Mouse (Mus musculus) inflammation-experienced regulatory T-cells, adult 6 months (primary cell): ENCODE measurements around the gene Crlf1. TPM values are rescaled to one million over a fixed set of nuclear protein-coding genes. Genes with fewer than 3 reads are reported as not detected.

Source experiments
- ATAC-seq: one replicate; pipeline ENCODE4 v1.8.0; 2017
- polyA plus RNA-seq, 3 experiments: library from polyadenylated mRNA; unstranded; fragments of 100-300 nt; shearing (Covaris generic); gene quantifications; one replicate each; pipeline ENCODE4 v1.2.1; 2017

Gene Crlf1
- not detected for polyA plus RNA-seq

DNA sequence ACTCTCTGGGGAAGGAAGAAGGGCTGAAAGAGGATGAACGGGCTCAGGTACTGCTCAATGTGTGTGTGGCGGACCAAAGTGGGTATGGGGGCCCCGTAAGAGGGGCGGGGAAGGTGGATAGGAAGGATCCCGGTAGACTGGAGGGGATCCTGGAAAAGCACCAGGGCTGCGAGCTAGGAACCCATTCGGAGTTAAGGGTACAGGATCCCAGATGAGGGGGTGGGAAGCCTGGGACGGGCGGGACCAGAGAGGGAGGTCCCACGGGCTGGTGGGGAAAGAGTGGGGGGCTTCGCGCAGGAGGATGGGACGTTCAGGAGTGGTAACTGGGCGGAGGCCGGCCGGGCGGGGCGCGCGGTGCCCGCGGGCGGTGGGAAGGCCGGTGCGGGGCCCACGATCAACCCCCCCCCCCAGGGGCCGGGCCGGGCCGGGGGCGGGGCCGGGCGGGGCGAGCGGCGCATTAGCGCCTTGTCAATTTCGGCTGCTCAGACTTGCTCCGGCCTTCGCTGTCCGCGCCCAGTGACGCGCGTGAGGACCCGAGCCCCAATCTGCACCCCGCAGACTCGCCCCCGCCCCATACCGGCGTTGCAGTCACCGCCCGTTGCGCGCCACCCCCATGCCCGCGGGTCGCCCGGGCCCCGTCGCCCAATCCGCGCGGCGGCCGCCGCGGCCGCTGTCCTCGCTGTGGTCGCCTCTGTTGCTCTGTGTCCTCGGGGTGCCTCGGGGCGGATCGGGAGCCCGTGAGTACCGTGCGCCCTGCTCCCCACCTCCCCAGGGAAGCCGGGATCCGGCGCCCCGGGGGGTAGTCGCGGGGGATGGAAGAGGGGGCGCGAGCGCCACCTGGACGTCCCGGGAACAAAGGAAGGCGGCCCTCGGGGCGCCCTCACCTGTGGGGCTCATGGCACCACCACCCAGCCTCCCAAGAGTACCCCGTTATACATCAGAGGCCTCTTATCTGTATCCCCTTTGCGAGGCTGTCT, at the start of gene Crlf1:
Gene Crlf1 (plus strand): TSS at position 495 of the 977 bp plus-strand sequence.
- no peak for ATAC-seq

DNA sequence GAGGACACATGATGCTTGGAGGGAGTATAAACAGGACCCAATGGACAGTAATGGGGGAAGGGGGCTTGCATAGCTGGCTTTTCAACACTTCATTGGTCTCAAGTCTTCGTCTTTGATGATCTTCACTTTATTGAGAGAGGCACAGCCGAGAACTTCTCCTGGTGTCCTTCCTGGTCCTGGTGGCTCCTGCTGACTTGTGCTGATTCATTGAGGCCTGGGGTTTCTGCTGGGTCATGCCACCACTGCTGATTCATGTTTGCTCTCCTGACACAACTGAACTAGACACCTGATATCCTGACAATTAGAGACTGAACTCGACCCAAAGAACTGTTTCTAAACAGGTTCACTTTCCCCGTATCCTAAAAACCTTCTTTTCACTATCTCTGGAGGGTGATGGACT, 49.6 kb upstream of the Crlf1 start:
- no peak for ATAC-seq

- ATAC-seq = no peak
Measured at GRCm38 (mm10) chr8:70445988-70446387, 47.0 kb upstream of the Crlf1 start.

GRCm38 (mm10) chr8:70447639-70448420, 45.1 kb upstream of the Crlf1 start:
- ATAC-seq = no peak

DNA sequence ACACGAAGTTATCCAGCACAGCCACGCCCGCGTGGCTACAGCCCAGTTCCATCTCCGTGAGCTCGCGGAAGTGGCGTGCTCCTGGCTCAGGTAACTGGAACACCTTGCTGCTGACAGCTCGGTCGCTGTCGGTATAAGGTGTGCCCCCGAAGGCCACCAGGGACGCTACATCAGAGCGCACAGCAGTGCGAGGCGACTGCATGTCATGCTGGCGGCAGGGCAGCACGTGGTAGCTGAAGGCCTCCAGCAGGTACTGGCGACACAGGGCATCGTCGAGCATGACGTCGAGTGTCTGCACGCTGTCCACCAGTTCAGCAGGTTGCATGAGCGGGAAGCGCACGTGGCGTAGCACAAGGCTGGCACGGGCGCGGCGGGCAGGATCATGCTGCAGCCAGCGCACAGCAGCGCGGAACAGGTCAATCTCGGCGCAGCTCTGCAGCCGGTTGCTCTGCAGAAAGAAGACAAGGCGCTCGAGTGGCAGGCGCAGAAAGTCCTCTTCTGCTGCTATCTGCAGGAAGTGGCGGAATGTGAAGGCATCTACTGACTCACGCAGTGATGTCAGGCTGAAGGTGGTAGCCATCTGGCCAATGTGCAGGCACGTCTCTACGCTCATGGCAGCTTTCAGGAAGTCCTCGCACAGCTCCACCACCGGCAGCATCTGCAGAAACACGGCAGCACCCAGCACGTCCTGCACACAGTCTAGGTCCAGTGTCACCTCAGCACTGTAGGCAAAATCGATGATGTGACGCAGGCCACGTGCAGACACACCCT, 40.6 kb upstream of the Crlf1 start:
- no peak for ATAC-seq

DNA sequence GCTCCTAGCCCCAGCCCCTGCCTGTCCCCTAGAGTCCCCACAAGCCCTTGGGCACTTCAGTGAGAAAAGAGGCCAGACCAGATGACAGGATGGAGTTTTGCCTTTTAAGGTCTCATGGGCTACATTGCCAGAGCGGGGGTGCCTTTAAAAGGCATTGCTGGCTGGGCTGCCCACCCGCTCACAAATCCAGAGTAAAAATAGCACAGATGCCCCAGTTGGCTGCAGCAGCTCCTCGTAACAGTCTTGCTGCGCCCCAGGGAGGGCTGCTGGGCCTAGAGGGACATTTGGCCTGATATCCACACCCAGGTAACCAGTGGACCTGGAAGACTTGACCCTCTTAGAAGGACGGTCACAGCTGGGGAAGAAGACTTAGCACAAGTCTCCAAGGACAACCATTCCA, 39.1 kb upstream of the Crlf1 start:
- no peak for ATAC-seq

- ATAC-seq = no peak
Measured at GRCm38 (mm10) chr8:70456996-70457395, 36.0 kb upstream of the Crlf1 start.

- no peak for ATAC-seq
Measured at GRCm38 (mm10) chr8:70457882-70458281, 35.1 kb upstream of the Crlf1 start.

DNA sequence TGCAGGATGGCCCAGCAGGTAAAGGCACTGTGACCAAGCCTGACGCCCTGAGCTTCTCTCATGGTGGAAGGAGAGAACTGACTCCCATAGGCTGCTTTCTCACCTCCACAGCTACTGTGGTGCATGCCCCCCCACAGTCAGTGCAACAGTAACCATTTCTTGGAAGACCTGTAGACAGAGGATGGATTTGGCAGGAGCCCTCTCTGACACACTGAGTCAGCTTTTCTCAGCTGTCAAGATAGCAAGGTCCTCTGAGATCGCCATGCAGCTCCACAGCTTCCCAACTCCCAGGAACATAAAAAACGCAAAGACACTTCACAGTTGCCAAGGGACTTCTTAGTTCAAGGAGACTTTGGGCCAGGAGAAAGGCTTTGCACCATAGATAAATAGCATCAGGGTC, 34.5 kb upstream of the Crlf1 start:
- ATAC-seq = no peak

- no peak for ATAC-seq
Measured at GRCm38 (mm10) chr8:70459636-70460035, 33.3 kb upstream of the Crlf1 start.

DNA sequence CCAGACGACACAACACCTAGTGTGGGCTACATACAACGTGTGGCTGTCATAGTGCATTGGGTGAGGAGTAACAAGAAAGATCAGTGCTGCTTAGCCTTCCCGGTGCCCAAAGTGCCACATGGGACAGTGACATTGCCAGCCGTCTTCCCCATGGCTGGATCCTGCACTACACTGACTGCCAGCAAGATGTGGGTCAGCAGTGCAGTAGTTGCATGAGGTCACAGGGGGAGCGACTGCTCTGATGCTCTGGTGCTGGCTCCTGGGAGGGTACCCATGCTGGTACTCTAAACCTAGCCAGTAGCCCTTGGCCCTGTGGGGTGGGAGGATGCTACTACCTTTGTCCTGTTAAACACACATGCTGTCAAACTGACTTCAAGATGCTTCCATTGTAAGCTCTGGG, 32.8 kb upstream of the Crlf1 start:
- no peak for ATAC-seq

- ATAC-seq = no peak
Measured at GRCm38 (mm10) chr8:70460606-70461005, 32.4 kb upstream of the Crlf1 start.

GRCm38 (mm10) chr8:70461765-70462515, 31.0 kb upstream of the Crlf1 start:
- no peak for ATAC-seq

GRCm38 (mm10) chr8:70462516-70462813, 30.5 kb upstream of the Crlf1 start:
- ATAC-seq = no peak

- ATAC-seq = no peak
Measured at GRCm38 (mm10) chr8:70463306-70463705, 29.7 kb upstream of the Crlf1 start.

GRCm38 (mm10) chr8:70464162-70464561, 28.8 kb upstream of the Crlf1 start:
- ATAC-seq = no peak

DNA sequence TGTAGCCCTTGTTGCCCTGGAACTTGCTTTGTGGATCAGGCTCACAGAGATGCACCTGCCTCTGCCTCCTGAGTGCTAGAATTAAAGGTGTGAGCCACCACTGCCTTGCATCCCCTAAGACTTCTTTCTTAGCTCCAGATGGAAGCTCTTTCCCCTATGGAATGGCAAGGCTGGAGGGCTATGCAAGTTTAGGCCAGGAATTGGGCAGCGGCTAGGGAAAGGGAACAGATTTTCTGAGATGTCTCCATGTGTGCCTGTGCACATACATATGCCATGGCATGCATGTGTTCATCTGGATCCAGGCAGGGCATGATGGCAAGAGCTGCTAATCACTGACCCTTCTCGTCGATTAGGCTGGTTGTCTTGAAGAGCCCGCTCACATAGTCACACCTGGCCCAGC, 27.3 kb upstream of the Crlf1 start:
- ATAC-seq = no peak

GRCm38 (mm10) chr8:70466305-70466704, 26.7 kb upstream of the Crlf1 start:
- no peak for ATAC-seq

GRCm38 (mm10) chr8:70466771-70467170, 26.2 kb upstream of the Crlf1 start:
- no peak for ATAC-seq

DNA sequence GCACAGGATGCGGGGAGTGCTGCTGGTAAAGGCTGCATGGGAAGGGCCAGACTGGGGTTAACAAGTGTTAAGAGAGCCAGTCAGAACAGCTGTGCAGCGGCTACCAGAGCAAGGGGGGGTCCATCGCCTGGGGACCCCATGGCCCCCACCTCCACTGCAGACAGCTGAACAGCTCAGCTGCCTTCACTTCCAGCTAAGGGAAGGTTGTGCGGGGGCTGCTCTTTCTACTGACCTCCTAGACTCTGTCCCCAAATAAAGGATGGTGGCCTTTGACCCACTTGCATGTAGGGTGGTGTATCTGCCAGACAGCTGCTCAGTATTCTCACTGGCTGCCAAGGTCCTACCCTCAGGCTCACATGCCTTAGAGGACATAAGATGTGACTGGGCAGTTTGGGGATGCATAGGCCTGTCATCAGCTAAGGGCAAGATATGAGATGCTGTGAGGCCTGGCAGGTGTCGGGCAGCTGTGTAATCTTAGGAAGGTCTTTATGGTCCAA, 25.7 kb upstream of the Crlf1 start:
- ATAC-seq = no peak

DNA sequence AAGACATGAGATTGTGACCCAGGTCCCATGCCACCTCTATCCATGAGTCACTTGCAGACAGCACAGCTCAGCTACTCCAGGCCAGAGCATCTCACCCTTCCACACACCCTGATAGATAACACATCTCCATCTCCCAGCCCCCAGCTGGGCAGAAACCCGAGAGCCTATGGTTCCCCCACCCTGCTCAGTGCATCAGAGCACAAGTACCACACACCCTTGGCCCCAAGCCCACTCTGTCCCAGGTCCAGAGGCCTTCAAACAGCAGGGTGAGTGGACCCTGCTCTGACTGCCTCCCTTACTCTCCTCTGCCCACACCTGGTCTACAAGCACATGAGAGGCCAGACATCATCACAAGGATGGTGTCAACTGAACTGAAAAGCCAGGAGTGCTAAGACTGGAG, 25.1 kb upstream of the Crlf1 start:
- ATAC-seq = no peak

- ATAC-seq = no peak
Measured at GRCm38 (mm10) chr8:70468733-70469132, 24.2 kb upstream of the Crlf1 start.
